Mouse (Mus musculus): ENCODE measurements around the gene Sh3pxd2b. TPM values are rescaled to one million over a fixed set of nuclear protein-coding genes. Genes with fewer than 3 reads are reported as not detected.
A peak's percentile ranks its signal among the peaks of the same experiment; 100 is the strongest.

The Sh3pxd2b gene
- polyA plus RNA-seq, 1 experiment, result 3.7 TPM

DNA sequence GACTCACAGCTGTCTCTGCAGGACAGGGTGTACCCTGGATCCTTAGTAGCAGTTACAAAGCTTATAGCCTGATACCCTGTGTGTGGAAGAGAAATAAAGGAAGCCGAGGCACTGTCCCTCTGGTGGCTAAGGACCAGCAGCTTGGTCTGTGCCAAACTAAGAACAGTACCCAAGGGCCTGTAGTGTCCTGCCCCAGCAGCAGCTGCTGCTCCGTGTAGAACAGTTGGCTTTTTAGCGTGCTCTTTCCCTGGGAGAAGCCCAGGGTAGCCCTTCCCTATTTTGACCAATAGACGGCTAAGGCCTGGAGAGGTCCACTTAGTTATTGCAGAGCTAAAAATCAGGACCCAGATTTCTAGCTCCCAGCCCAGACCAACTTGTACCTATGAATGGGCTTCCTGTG, 77.0 kb downstream of the Sh3pxd2b start:
- Histone ChIP-seq H3K36me3 (ENCODE audit: control insufficient read depth, insufficient read depth, low read length) (no peaks in the 10 kb centered on the region), H3K27me3 (replicated peaks; ENCODE audit: control insufficient read depth, insufficient read depth, low read length) (no peaks in the 10 kb centered on the region), H3K4me1 (ENCODE audit: control insufficient read depth, insufficient read depth, low read length) (no peaks in the 10 kb centered on the region), H3K27ac (ENCODE audit: insufficient read depth, low read depth, low read length) (no peak overlapping the region), H3K4me3 (ENCODE audit: insufficient read depth, low read depth, low read length) (no peak overlapping the region)
- no peak for DNase-seq
- WGBS, result 89% methylated on average over 4 of the region's 4 CpGs
- TF ChIP-seq CTCF (conservative IDR thresholded peaks at IDR 0.05; ENCODE audit: insufficient read depth, insufficient read length, low read depth, low read length) (no peak), POLR2A (IDR thresholded peaks at IDR 0.05; ENCODE audit: low read depth, low read length) (no peak)

GRCm38 (mm10) chr11:32425043-32425658, 77.5 kb downstream of the Sh3pxd2b start:
- DNase-seq, result no peak
- H3K36me3 ChIP-seq (ENCODE audit: control insufficient read depth, insufficient read depth, low read length), result no peaks in the 10 kb centered on the region
- 80% methylated on average over 10 of the region's 10 CpGs for WGBS
- H3K27ac ChIP-seq (ENCODE audit: insufficient read depth, low read depth, low read length), result no peak overlapping the region
- no peaks in the 10 kb centered on the region for H3K4me1 ChIP-seq (ENCODE audit: control insufficient read depth, insufficient read depth, low read length)
- no peaks in the 10 kb centered on the region for H3K27me3 ChIP-seq (replicated peaks; ENCODE audit: control insufficient read depth, insufficient read depth, low read length)
- no peak for TF ChIP-seq CTCF (conservative IDR thresholded peaks at IDR 0.05; ENCODE audit: insufficient read depth, insufficient read length, low read depth, low read length)
- TF ChIP-seq POLR2A (IDR thresholded peaks at IDR 0.05; ENCODE audit: low read depth, low read length), result no peak
- no peak overlapping the region for H3K4me3 ChIP-seq (ENCODE audit: insufficient read depth, low read depth, low read length)

DNA sequence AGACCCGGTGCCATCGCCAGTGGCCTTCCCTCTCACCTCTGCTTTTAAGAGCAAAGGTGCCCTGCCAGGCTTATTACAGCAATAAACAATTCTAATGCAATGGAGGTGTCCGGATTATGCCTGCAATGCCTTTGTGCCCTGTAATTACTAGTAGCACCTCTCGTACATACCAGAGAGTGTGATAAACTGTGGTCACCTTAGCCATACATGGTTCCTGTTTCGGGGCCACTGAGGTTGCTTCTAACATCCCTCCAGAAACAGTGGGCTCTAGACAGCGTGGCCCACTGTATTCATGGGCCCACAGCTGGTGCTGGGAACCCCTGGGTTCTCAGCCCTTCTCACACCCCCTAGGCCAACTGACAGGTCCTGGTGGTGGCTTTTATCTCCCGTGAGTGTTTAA, 79.9 kb downstream of the Sh3pxd2b start:
- H3K4me1 ChIP-seq (ENCODE audit: control insufficient read depth, insufficient read depth, low read length), result no peaks in the 10 kb centered on the region
- DNase-seq, result no peak
- H3K27me3 ChIP-seq (replicated peaks; ENCODE audit: control insufficient read depth, insufficient read depth, low read length), result no peaks in the 10 kb centered on the region
- no peak overlapping the region for H3K4me3 ChIP-seq (ENCODE audit: insufficient read depth, low read depth, low read length)
- TF ChIP-seq POLR2A (IDR thresholded peaks at IDR 0.05; ENCODE audit: low read depth, low read length), result no peak
- no peak for TF ChIP-seq CTCF (conservative IDR thresholded peaks at IDR 0.05; ENCODE audit: insufficient read depth, insufficient read length, low read depth, low read length)
- WGBS, result 69% methylated on average over 7 of the region's 7 CpGs
- H3K36me3 ChIP-seq (ENCODE audit: control insufficient read depth, insufficient read depth, low read length), result no peaks in the 10 kb centered on the region
- no peak overlapping the region for H3K27ac ChIP-seq (ENCODE audit: insufficient read depth, low read depth, low read length)

- Histone ChIP-seq H3K4me3 (ENCODE audit: insufficient read depth, low read depth, low read length) (no peak overlapping the region), H3K27me3 (replicated peaks; ENCODE audit: control insufficient read depth, insufficient read depth, low read length) (no peaks in the 10 kb centered on the region), H3K27ac (ENCODE audit: insufficient read depth, low read depth, low read length) (no peak overlapping the region), H3K4me1 (ENCODE audit: control insufficient read depth, insufficient read depth, low read length) (no peaks in the 10 kb centered on the region), H3K36me3 (ENCODE audit: control insufficient read depth, insufficient read depth, low read length) (no peaks in the 10 kb centered on the region)
- TF ChIP-seq POLR2A (IDR thresholded peaks at IDR 0.05; ENCODE audit: low read depth, low read length), result no peak
- TF ChIP-seq CTCF (conservative IDR thresholded peaks at IDR 0.05; ENCODE audit: insufficient read depth, insufficient read length, low read depth, low read length), result no peak
- 61% methylated on average over 6 of the region's 6 CpGs for WGBS
- peak; percentile 33 for DNase-seq
These were observed 87.9 kb downstream of the Sh3pxd2b start for GRCm38 (mm10) chr11:32435410-32436060.

DNA sequence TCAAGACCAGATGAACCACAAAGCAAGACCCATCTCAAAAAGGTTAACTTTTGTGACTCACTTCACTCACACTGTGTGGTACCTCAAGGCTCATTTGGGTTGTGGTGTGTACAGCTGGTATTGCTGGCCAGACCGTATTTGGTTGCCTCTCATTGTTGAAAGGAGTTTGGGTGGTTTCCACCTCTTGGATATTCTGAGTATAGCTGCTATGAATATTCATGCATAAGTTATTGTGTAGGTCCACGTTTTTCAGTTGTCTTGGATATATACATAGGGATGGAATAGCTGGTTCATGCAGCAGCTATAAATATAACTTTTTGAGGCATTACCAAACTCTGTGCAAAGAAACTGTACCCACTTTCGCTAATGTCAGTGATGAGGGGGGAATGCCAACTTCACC, 95.0 kb downstream of the Sh3pxd2b start:
- no peaks in the 10 kb centered on the region for H3K27me3 ChIP-seq (replicated peaks; ENCODE audit: control insufficient read depth, insufficient read depth, low read length)
- H3K27ac ChIP-seq (ENCODE audit: insufficient read depth, low read depth, low read length), result no peak overlapping the region
- TF ChIP-seq POLR2A (IDR thresholded peaks at IDR 0.05; ENCODE audit: low read depth, low read length), result no peak
- no peak for DNase-seq
- H3K4me3 ChIP-seq (ENCODE audit: insufficient read depth, low read depth, low read length), result no peak overlapping the region
- H3K36me3 ChIP-seq (ENCODE audit: control insufficient read depth, insufficient read depth, low read length), result no peaks in the 10 kb centered on the region
- 84% methylated on average over 3 of the region's 3 CpGs for WGBS
- H3K4me1 ChIP-seq (ENCODE audit: control insufficient read depth, insufficient read depth, low read length), result no peaks in the 10 kb centered on the region

DNA sequence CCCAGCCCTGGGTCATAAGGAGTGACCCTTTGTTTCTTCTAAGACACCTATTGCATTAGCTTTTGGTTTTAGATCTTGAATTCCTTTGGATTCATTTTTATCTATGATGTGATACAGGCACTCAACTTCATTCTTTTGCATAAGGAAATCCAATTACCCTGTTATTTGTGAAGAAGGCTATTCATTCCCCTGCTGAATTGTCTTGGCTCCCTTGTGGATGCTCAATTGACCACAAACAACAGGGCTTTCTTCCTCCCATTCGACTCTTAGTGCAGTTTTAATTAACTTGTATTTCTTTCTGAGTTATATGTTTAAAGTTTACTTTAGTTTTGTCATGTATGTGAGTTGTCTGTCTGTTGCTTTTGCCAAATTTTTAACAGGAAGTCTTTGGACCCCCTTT, 96.6 kb downstream of the Sh3pxd2b start:
- Histone ChIP-seq H3K27me3 (replicated peaks; ENCODE audit: control insufficient read depth, insufficient read depth, low read length) (no peaks in the 10 kb centered on the region), H3K4me3 (ENCODE audit: insufficient read depth, low read depth, low read length) (no peak overlapping the region), H3K4me1 (ENCODE audit: control insufficient read depth, insufficient read depth, low read length) (no peaks in the 10 kb centered on the region), H3K27ac (ENCODE audit: insufficient read depth, low read depth, low read length) (no peak overlapping the region), H3K36me3 (ENCODE audit: control insufficient read depth, insufficient read depth, low read length) (no peaks in the 10 kb centered on the region)
- DNase-seq, result no peak
- 20% methylated on average over 1 of the region's 1 CpGs for WGBS
- TF ChIP-seq CTCF (conservative IDR thresholded peaks at IDR 0.05; ENCODE audit: insufficient read depth, insufficient read length, low read depth, low read length), result no peak
- TF ChIP-seq POLR2A (IDR thresholded peaks at IDR 0.05; ENCODE audit: low read depth, low read length), result no peak

DNA sequence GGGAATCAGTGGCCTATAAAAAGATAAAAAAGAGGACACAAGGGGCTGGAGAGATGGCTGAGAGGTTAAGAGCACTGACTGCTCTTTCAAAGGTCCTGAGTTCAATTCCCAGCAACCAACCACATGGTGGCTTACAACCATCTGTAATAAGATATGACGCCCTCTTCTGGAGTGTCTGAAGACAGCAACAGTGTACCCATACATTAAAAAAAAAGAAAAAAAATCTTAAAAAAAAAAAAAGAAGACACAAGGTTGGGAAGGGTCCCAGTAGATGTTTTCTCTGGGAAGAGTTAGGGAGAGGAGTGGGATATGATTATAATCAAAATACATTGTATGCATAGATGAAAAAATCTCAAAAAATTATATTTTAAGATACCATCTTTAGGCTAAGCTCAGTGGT, 97.5 kb downstream of the Sh3pxd2b start:
- no peak overlapping the region for H3K4me3 ChIP-seq (ENCODE audit: insufficient read depth, low read depth, low read length)
- DNase-seq, result no peak
- H3K36me3 ChIP-seq (ENCODE audit: control insufficient read depth, insufficient read depth, low read length), result no peaks in the 10 kb centered on the region
- TF ChIP-seq CTCF (conservative IDR thresholded peaks at IDR 0.05; ENCODE audit: insufficient read depth, insufficient read length, low read depth, low read length) (no peak), POLR2A (IDR thresholded peaks at IDR 0.05; ENCODE audit: low read depth, low read length) (no peak)
- H3K27me3 ChIP-seq (replicated peaks; ENCODE audit: control insufficient read depth, insufficient read depth, low read length), result no peaks in the 10 kb centered on the region
- H3K4me1 ChIP-seq (ENCODE audit: control insufficient read depth, insufficient read depth, low read length), result no peaks in the 10 kb centered on the region
- H3K27ac ChIP-seq (ENCODE audit: insufficient read depth, low read depth, low read length), result no peak overlapping the region
- WGBS, result 73% methylated on average over 1 of the region's 1 CpGs

Data from kidney, adult 2 months (tissue).